21 mouse cellular contexts compared by ENCODE assay signal in the genomic region with DNA sequence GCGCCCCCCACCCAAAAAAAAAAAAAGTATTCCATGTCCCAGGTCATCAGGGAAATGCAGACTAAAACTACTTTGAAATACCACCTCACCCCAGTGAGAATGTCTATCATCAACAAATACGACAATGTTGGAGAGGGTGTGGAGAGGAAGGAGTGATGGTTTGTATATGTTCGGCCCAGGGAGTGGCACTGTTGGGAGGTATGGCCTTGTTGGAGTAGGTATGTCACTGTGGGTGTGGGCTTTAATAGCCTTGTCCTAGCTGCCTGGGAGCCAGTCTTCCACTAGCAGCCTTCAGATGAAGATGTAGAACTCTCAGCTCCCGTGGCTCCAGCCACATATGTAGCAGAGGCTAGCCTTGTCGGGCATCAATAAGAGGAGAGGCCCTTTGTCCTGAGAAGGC. TPM values are rescaled to one million over a fixed set of nuclear protein-coding genes. Genes with fewer than 3 reads are reported as not detected.
"Had no signal": no experiment of that assay in that cellular context is flagged by ENCODE, and none has a peak within 500 bp of the region (broad histone marks: within the 10 kb centered on the region; RNA-seq: fewer than 3 reads in every experiment).

No protein-coding gene starts in this region.

- H3K27me3 ChIP-seq: midbrain, embryonic 12.5 days; neural tube, embryonic 13.5 days; neural tube, embryonic 15.5 days had no signal

- H3K36me3 ChIP-seq: midbrain, embryonic 10.5 days; midbrain, embryonic 12.5 days; neural tube, embryonic 13.5 days; neural tube, embryonic 15.5 days had no signal

- H3K4me1 ChIP-seq: midbrain, embryonic 10.5 days; midbrain, embryonic 12.5 days; neural tube, embryonic 13.5 days; neural tube, embryonic 15.5 days had no signal

- H3K4me3 ChIP-seq: midbrain, embryonic 10.5 days; midbrain, embryonic 12.5 days; myocyte; neural tube, embryonic 13.5 days; neural tube, embryonic 15.5 days had no signal

- H3K27ac ChIP-seq: midbrain, embryonic 10.5 days; midbrain, embryonic 12.5 days; neural tube, embryonic 13.5 days; neural tube, embryonic 15.5 days had no signal

- H3K9me3 ChIP-seq: midbrain, embryonic 10.5 days; midbrain, embryonic 12.5 days; neural tube, embryonic 13.5 days; neural tube, embryonic 15.5 days had no signal

- DNase-seq: lung, adult 18-20 months; lung, embryonic 14.5 days; lung, postnatal 10 days; lung, postnatal 4 days; midbrain, embryonic 14.5 days; retina, postnatal 1 day; right cerebral cortex, adult 18-20 months; right cerebral cortex, postnatal 25 days; right cerebral cortex, postnatal 4 days; spleen, adult 18-20 months; thymus, adult 18-20 months; thymus, postnatal 14 days; thymus, postnatal 36 days had no signal

RNA-seq across cellular contexts. Expression of gene Cckar, which starts 39.5 kb away (rescaled TPM):
- total RNA-seq: megakaryocyte, adult 5-6 weeks; megakaryocyte-erythroid progenitor cell, adult 5-6 weeks had no signal
- polyA plus RNA-seq: myocyte; thymus, postnatal 0 days had no signal
